Comparison of ENCODE assay signal across 10 mouse cellular contexts in the genomic region with DNA sequence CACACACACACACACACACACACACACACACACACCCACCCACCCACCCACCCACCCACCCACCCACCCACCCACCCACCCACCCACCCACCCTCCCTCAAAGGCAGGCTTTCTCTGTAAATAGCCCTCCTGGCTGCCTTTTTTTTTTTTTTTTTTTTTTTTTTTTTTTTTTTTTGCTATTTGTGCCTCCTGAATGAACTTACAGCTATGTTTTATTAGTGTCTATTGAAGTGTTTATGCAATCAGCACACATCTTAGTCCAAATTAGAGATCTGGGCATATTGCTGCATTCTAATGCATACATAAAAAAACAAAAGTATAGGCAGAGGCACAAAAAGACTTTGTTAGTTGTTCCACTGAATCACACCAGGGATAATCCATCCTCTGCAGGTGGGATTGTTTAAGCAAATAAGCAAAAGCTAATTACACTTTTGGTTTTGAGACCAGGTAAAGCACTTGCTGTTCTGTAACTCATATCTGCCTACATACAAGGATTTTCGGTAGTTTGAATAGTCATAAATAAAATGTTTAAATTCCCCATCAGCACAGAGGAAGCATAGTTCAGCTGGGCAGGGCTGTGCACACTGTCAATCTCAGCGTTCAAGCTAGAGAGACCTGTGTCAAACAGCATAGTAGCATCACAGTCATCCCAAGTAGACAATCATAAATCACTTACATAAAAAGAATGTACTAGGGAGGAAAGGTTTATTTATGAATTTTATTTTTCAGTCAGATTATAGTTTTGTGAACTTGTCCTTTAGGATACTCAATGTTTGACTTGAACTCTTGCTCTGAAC. TPM values are rescaled to one million over a fixed set of nuclear protein-coding genes. Genes with fewer than 3 reads are reported as not detected.
DNase-seq lines count a peak whose midpoint lies in the region; ATAC-seq and TF ChIP-seq lines count a peak whose summit lies in the region.
"Had no signal": no experiment of that assay in that cellular context is flagged by ENCODE, and none has a peak within 500 bp of the region (broad histone marks: within the 10 kb centered on the region; RNA-seq: fewer than 3 reads in every experiment).

No protein-coding gene starts in this region.

- H3K4me3 ChIP-seq in lung, embryonic 14.5 days (ENCODE audit: low read depth, low read length) = peak overlapping the region; percentile 67; the same call in 1 of the 2 replicates
- H3K4me3 ChIP-seq in limb, embryonic 10.5 days = peak overlapping the region; percentile 18
- H3K4me3 ChIP-seq in neural tube, embryonic 15.5 days (replicated peaks) = no peak overlapping the region

- H3K9me3 ChIP-seq in lung, embryonic 14.5 days (ENCODE audit: low read depth, low read length) = no peaks in the 10 kb centered on the region
- no peaks in the 10 kb centered on the region for H3K9me3 ChIP-seq in limb, embryonic 10.5 days (replicated peaks)
- no peaks in the 10 kb centered on the region for H3K9me3 ChIP-seq in neural tube, embryonic 15.5 days (replicated peaks)

- H3K27me3 ChIP-seq in lung, embryonic 14.5 days (ENCODE audit: insufficient read depth, low read length) = no peaks in the 10 kb centered on the region
- no peaks in the 10 kb centered on the region for H3K27me3 ChIP-seq in limb, embryonic 10.5 days (ENCODE audit: low read depth, poor library complexity, severe bottlenecking)
- no peaks in the 10 kb centered on the region for H3K27me3 ChIP-seq in neural tube, embryonic 15.5 days (replicated peaks)

- H3K27ac ChIP-seq in lung, embryonic 14.5 days (ENCODE audit: low read depth) = peak overlapping the region; percentile 27; the same call in 1 of the 2 replicates
- no peak overlapping the region for H3K27ac ChIP-seq in limb, embryonic 10.5 days
- no peak overlapping the region for H3K27ac ChIP-seq in neural tube, embryonic 15.5 days (replicated peaks)

- ATAC-seq in CD4-positive, CD25-positive, alpha-beta regulatory T cell, adult 4 months = no peak
- ATAC-seq in lung, embryonic 14.5 days (ENCODE audit: insufficient read depth) = no peak
- ATAC-seq in neural tube, embryonic 15.5 days (ENCODE audit: low FRiP score) = no peak

- intact Hi-C loops in gastrocnemius, postnatal 14 days (cut with DNase I; ENCODE audit: low total_unique reads) = no loop called here

- peak overlapping the region; percentile 51 for H3K4me2 ChIP-seq in lung, embryonic 14.5 days
- H3K4me2 ChIP-seq in neural tube, embryonic 15.5 days = peak overlapping the region; percentile 35

- no peak for TF ChIP-seq CTCF in lung, embryonic 14.5 days (IDR thresholded peaks at IDR 0.05; ENCODE audit: low read depth)

- H3K9ac ChIP-seq in lung, embryonic 14.5 days = no peak overlapping the region
- H3K9ac ChIP-seq in neural tube, embryonic 15.5 days (replicated peaks) = no peak overlapping the region

- peak; percentile 15 for DNase-seq in CD4-positive, CD25-positive, alpha-beta regulatory T cell, adult 2 months (ENCODE audit: low read depth, low spot score)
- DNase-seq in lung, embryonic 14.5 days = peak; percentile 21
- DNase-seq in lung, postnatal 25 days (ENCODE audit: low spot score) = no peak
- DNase-seq in limb, embryonic 10.5 days (ENCODE audit: low spot score) = no peak
- no peak for DNase-seq in left cerebral cortex, adult 11 months (ENCODE audit: low spot score)
- no peak for DNase-seq in gastrocnemius, postnatal 14 days
- DNase-seq: cerebellum, adult 9-11 months; lung, postnatal 4 days had no signal

- peaks cover 49% of the 10 kb centered on the region for H3K36me3 ChIP-seq in lung, embryonic 14.5 days (ENCODE audit: insufficient read depth)
- H3K36me3 ChIP-seq in limb, embryonic 10.5 days = peaks cover 60% of the 10 kb centered on the region
- peaks cover 9% of the 10 kb centered on the region; the same call in 1 of the 2 replicates for H3K36me3 ChIP-seq in neural tube, embryonic 15.5 days

- 27% methylated on average over 2 of the region's 2 CpGs for WGBS in lung, embryonic 14.5 days
- WGBS in limb, embryonic 10.5 days = 55% methylated on average over 2 of the region's 2 CpGs
- WGBS in neural tube, embryonic 15.5 days = 29% methylated on average over 2 of the region's 2 CpGs

- peaks cover 6% of the 10 kb centered on the region; the same call in 1 of the 2 replicates for H3K4me1 ChIP-seq in lung, embryonic 14.5 days (ENCODE audit: insufficient read depth)
- H3K4me1 ChIP-seq in limb, embryonic 10.5 days = peaks cover 38% of the 10 kb centered on the region
- peaks cover 36% of the 10 kb centered on the region for H3K4me1 ChIP-seq in neural tube, embryonic 15.5 days

RNA-seq across cellular contexts. Expression of a gene that starts 3.2 kb away (rescaled TPM):
- 100 to 1,000 TPM; 206 to 221 TPM for polyA plus RNA-seq in CD4-positive, CD25-positive, alpha-beta regulatory T cell, adult 4 months (2017; shearing (Covaris generic))
- 191 and 206 TPM in 2 replicates for polyA plus RNA-seq in lung, embryonic 14.5 days (2014; fragmentation: Nextera tagmentation; extraction: Ambion mirVana)
- polyA plus RNA-seq in limb, embryonic 10.5 days (2016; fragmentation: Nextera tagmentation; extraction: Ambion mirVana) = 177 and 208 TPM in 2 replicates
- polyA plus RNA-seq in neural tube, embryonic 15.5 days (2015; fragmentation: Nextera tagmentation; extraction: Ambion mirVana) = 82.1 and 114 TPM in 2 replicates
- total RNA-seq in gastrocnemius, postnatal 14 days (2021) = 10 to 100 TPM; 44.3 to 59.3 TPM

RNA-seq across cellular contexts. Expression of a gene that starts 14.9 kb away (rescaled TPM):
- polyA plus RNA-seq in CD4-positive, CD25-positive, alpha-beta regulatory T cell, adult 4 months (2017; shearing (Covaris generic)) = 100 to 1,000 TPM; 195 to 208 TPM
- 322 and 336 TPM in 2 replicates for polyA plus RNA-seq in lung, embryonic 14.5 days (2014; fragmentation: Nextera tagmentation; extraction: Ambion mirVana)
- polyA plus RNA-seq in limb, embryonic 10.5 days (2016; fragmentation: Nextera tagmentation; extraction: Ambion mirVana) = 328 and 383 TPM in 2 replicates
- polyA plus RNA-seq in neural tube, embryonic 15.5 days (2015; fragmentation: Nextera tagmentation; extraction: Ambion mirVana) = 157 and 178 TPM in 2 replicates
- 10 to 100 TPM; 30.9 to 33.0 TPM for total RNA-seq in gastrocnemius, postnatal 14 days (2021)

RNA-seq across cellular contexts. Expression of a gene that starts 24.8 kb away (rescaled TPM):
- polyA plus RNA-seq in CD4-positive, CD25-positive, alpha-beta regulatory T cell, adult 4 months (2017; shearing (Covaris generic)) = 10 to 100 TPM in 1 of 2 experiments, 1 to 10 TPM in 1; 7.5 to 17.0 TPM
- 0.71 and 0.73 TPM in 2 replicates for polyA plus RNA-seq in lung, embryonic 14.5 days (2014; fragmentation: Nextera tagmentation; extraction: Ambion mirVana)
- 0.38 and 0.53 TPM in 2 replicates for polyA plus RNA-seq in limb, embryonic 10.5 days (2016; fragmentation: Nextera tagmentation; extraction: Ambion mirVana)
- 0.10 and 0.50 TPM in 2 replicates for polyA plus RNA-seq in neural tube, embryonic 15.5 days (2015; fragmentation: Nextera tagmentation; extraction: Ambion mirVana)
- under 1 TPM; 0.47 to 0.60 TPM for total RNA-seq in gastrocnemius, postnatal 14 days (2021)

RNA-seq across cellular contexts. Expression of a gene that starts 50.1 kb away (rescaled TPM):
- 10 to 100 TPM; 83.9 to 95.9 TPM for polyA plus RNA-seq in CD4-positive, CD25-positive, alpha-beta regulatory T cell, adult 4 months (2017; shearing (Covaris generic))
- 65.1 and 72.7 TPM in 2 replicates for polyA plus RNA-seq in lung, embryonic 14.5 days (2014; fragmentation: Nextera tagmentation; extraction: Ambion mirVana)
- polyA plus RNA-seq in limb, embryonic 10.5 days (2016; fragmentation: Nextera tagmentation; extraction: Ambion mirVana) = 42.5 and 52.3 TPM in 2 replicates
- polyA plus RNA-seq in neural tube, embryonic 15.5 days (2015; fragmentation: Nextera tagmentation; extraction: Ambion mirVana) = 68.6 and 71.5 TPM in 2 replicates
- total RNA-seq in gastrocnemius, postnatal 14 days (2021) = 10 to 100 TPM; 20.6 to 27.8 TPM

Comparison
In these comparisons a context has a peak if more than half of its experiments do, and no peak if none do; other contexts are left out.
1. DNase-seq: peak in CD4-positive, CD25-positive, alpha-beta regulatory T cell, adult 2 months (single experiment) and lung, embryonic 14.5 days (single experiment); none in lung, postnatal 25 days (single experiment), limb, embryonic 10.5 days (single experiment), left cerebral cortex, adult 11 months (single experiment) and gastrocnemius, postnatal 14 days (single experiment).